ENCODE assay signal across 8 mouse cellular contexts in genomic region chr15:85598984-85599886, GRCm38 (mm10). TPM values are rescaled to one million over a fixed set of nuclear protein-coding genes. Genes with fewer than 3 reads are reported as not detected.
DNase-seq lines count a peak whose midpoint lies in the region; ATAC-seq and TF ChIP-seq lines count a peak whose summit lies in the region.

No protein-coding gene starts in this region.

- peak; percentile 70 for ATAC-seq in erythroblast, adult 5-6 weeks (replicated peaks; ENCODE audit: low FRiP score, poor library complexity, severe bottlenecking)
- ATAC-seq in heart, postnatal 0 days (ENCODE audit: insufficient read depth, low read depth): peak; percentile 36; the same call in 1 of the 2 replicates
- ATAC-seq in megakaryocyte-erythroid progenitor cell, adult 5-6 weeks (replicated peaks; ENCODE audit: low FRiP score, low TSS enrichment, poor library complexity, severe bottlenecking): peak; percentile 50
- ATAC-seq in inflammation-experienced regulatory T-cells, adult 6 months: no peak

- no peak for DNase-seq in ES-E14 (ENCODE audit: low read depth, low spot score)
- peak; percentile 66 for DNase-seq in brain, adult 2 months (ENCODE audit: low read depth, low spot score)
- DNase-seq in heart, postnatal 0 days (ENCODE audit: low spot score): peak; percentile 49
- DNase-seq in kidney, postnatal 14 days: peak; percentile 84
- peak; percentile 66 for DNase-seq in right cerebral cortex, postnatal 25 days

- no peak overlapping the region for H3K4me2 ChIP-seq in heart, postnatal 0 days (ENCODE audit: low read depth, low read length)

- no peaks in the 10 kb centered on the region for H3K27me3 ChIP-seq in heart, postnatal 0 days (ENCODE audit: control insufficient read depth, insufficient read depth, low read length)

- WGBS in heart, postnatal 0 days: 38% methylated on average over 17 of the region's 17 CpGs

- no peaks in the 10 kb centered on the region for H3K36me3 ChIP-seq in ES-E14 (ENCODE audit: control insufficient read depth, insufficient read depth, low read length, poor library complexity, severe bottlenecking)
- H3K36me3 ChIP-seq in heart, postnatal 0 days (replicated peaks; ENCODE audit: control insufficient read depth, insufficient read depth, low read length): no peaks in the 10 kb centered on the region

- no peaks in the 10 kb centered on the region for H3K9me3 ChIP-seq in ES-E14 (ENCODE audit: control insufficient read depth, insufficient read depth, low read depth, low read length)
- H3K9me3 ChIP-seq in heart, postnatal 0 days (replicated peaks; ENCODE audit: control insufficient read depth, low read length): no peaks in the 10 kb centered on the region

- in situ Hi-C loops in ES-E14 (cut with MboI; ENCODE audit: low sequenced_read_pairs in 2 of 2, unreplicated experiment in 2 of 2): no loop called here

- TF ChIP-seq EP300 in heart, postnatal 0 days (IDR thresholded peaks at IDR 0.05; ENCODE audit: low read depth): no peak

- H3K4me1 ChIP-seq in ES-E14 (ENCODE audit: control insufficient read depth in 2 of 2, insufficient read depth in 2 of 2, low read length in 2 of 2, poor library complexity in 1 of 2): peaks cover 1 to 23% of the 10 kb centered on the region in 2 experiments; a peak in 2 of 4 replicates
- H3K4me1 ChIP-seq in heart, postnatal 0 days (ENCODE audit: control insufficient read depth, insufficient read depth): peaks cover 11% of the 10 kb centered on the region

- H3K27ac ChIP-seq in ES-E14 (ENCODE audit: insufficient read depth, low read depth, low read length, poor library complexity, severe bottlenecking): no peak overlapping the region
- peak overlapping the region; percentile 67 for H3K27ac ChIP-seq in heart, postnatal 0 days (ENCODE audit: low read depth)

- no peak overlapping the region for H3K9ac ChIP-seq in ES-E14 (ENCODE audit: insufficient read depth, low read depth, low read length, poor library complexity, severe bottlenecking)
- no peak overlapping the region for H3K9ac ChIP-seq in heart, postnatal 0 days (replicated peaks; ENCODE audit: low read depth, low read length)

- TF ChIP-seq CTCF in heart, postnatal 0 days (IDR thresholded peaks at IDR 0.05; ENCODE audit: low read depth): peak; percentile 91

- no peak overlapping the region for H3K4me3 ChIP-seq in ES-E14 (ENCODE audit: insufficient read depth in 1 of 2, low read depth in 1 of 2, low read length in 2 of 2, poor library complexity in 1 of 2, severe bottlenecking in 1 of 2)
- H3K4me3 ChIP-seq in heart, postnatal 0 days (ENCODE audit: low read depth, low read length): no peak overlapping the region

TF ChIP-seq in ES-E14, 5 proteins besides CTCF, POLR2A, EP300 and RAD21:
- TF ChIP-seq ZC3H11A (IDR thresholded peaks at IDR 0.05; ENCODE audit: borderline replicate concordance, low read depth, low read length) (peak; percentile 75), MAFK (IDR thresholded peaks at IDR 0.05; ENCODE audit: insufficient read depth, low read depth, low read length) (no peak), ZNF384 (IDR thresholded peaks at IDR 0.05; ENCODE audit: low read depth, low read length) (no peak), HCFC1 (IDR thresholded peaks at IDR 0.05; ENCODE audit: borderline replicate concordance, insufficient read depth, low read length) (no peak)
TF ChIP-seq in ES-E14: peak in this region for 1.

RNA-seq across cellular contexts. Expression of gene Wnt7b, which starts 17.0 kb away (rescaled TPM):
- 11.2 and 15.5 TPM in 2 replicates for total RNA-seq in ES-E14 (2012; rRNA removed)
- total RNA-seq in erythroblast, adult 5-6 weeks (2015; ENCODE audit: low replicate concordance): not detected in 2 replicates
- total RNA-seq in erythroblast, adult 5-6 weeks (2017; ENCODE audit: low replicate concordance): not detected in 2 replicates
- total RNA-seq in heart, postnatal 0 days (2014; rRNA removed; ENCODE audit: low replicate concordance): 0.81 and 2.6 TPM in 2 replicates
- 0.10 and 0.37 TPM in 2 replicates for polyA plus RNA-seq in heart, postnatal 0 days (2015; fragmentation: Nextera tagmentation; extraction: Ambion mirVana)
- total RNA-seq in megakaryocyte-erythroid progenitor cell, adult 5-6 weeks (2014; fragmentation: Nextera tagmentation): not detected in 2 replicates
- not detected in 2 replicates for total RNA-seq in megakaryocyte-erythroid progenitor cell, adult 5-6 weeks (2017)
- polyA plus RNA-seq in inflammation-experienced regulatory T-cells, adult 6 months (2017; shearing (Covaris generic)): not detected
